Mouse (Mus musculus) heart, embryonic 12.5 days (tissue): ENCODE results near the gene Tspan18. TPM values are rescaled to one million over a fixed set of nuclear protein-coding genes. Genes with fewer than 3 reads are reported as not detected.

ENCODE experiments used
- ATAC-seq: fragments of 200-750 bp; cut with Nextera tagmentation; 2 replicates; pipeline ENCODE4 v1.8.0; 2017; ENCODE audit warnings: moderate TSS enrichment, moderate library complexity; ENCODE audit not compliant: insufficient number of reproducible peaks, low FRiP score
- H3K27ac ChIP-seq: fragments of 300-500 bp; sonication (generic); 2 replicates; pipeline ENCODE4 v1.5.1; 2016; ENCODE audit warnings: mild to moderate bottlenecking, moderate library complexity; ENCODE audit not compliant: poor library complexity, severe bottlenecking
- H3K27me3 ChIP-seq: fragments of 300-500 bp; sonication (generic); replicated peaks from 2 replicates; pipeline ENCODE4 v1.6.1; 2016; ENCODE audit warnings: mild to moderate bottlenecking, moderate library complexity
- H3K36me3 ChIP-seq: fragments of 300-500 bp; sonication (generic); 2 replicates; pipeline ENCODE4 v1.6.1; 2016; ENCODE audit warnings: mild to moderate bottlenecking, moderate library complexity
- H3K4me1 ChIP-seq: fragments of 300-500 bp; sonication (generic); replicated peaks from 2 replicates; pipeline ENCODE4 v1.6.1; 2016; ENCODE audit warnings: mild to moderate bottlenecking
- H3K4me2 ChIP-seq: fragments of 300-500 bp; sonication (generic); 2 replicates; pipeline ENCODE4 v1.6.1; 2016; ENCODE audit warnings: mild to moderate bottlenecking, moderate library complexity
- H3K4me3 ChIP-seq: fragments of 300-500 bp; sonication (generic); 2 replicates; pipeline ENCODE4 v1.5.1; 2016; ENCODE audit warnings: mild to moderate bottlenecking
- H3K9ac ChIP-seq: fragments of 300-500 bp; sonication (generic); 2 replicates; pipeline ENCODE4 v1.6.1; 2016; ENCODE audit warnings: mild to moderate bottlenecking, moderate library complexity
- H3K9me3 ChIP-seq: fragments of 300-500 bp; sonication (generic); replicated peaks from 2 replicates; pipeline ENCODE4 v1.6.1; 2016; ENCODE audit warnings: mild to moderate bottlenecking, moderate library complexity
- WGBS: fragments of 180-500 bp; shearing (Covaris S2); methylation state at CpG from one replicate; pipeline ENCODE4 v1.1.7; 2016; 5-methylcytosine and 5-hydroxymethylcytosine counted together
- polyA plus RNA-seq: library from polyadenylated mRNA; unstranded; fragments of >200 nt; fragmentation: Nextera tagmentation; extraction: Ambion mirVana; gene quantifications from 2 replicates; pipeline ENCODE4 v1.2.1, GENCODE M21; 2016

The Tspan18 gene
- polyA plus RNA-seq, 1 experiment from 2014 or later, result 58.5 TPM

- peak overlapping the region; percentile 68 for H3K9ac ChIP-seq
These were observed 55.9 kb downstream of the Tspan18 start for GRCm38 (mm10) chr2:93278181-93278975.

GRCm38 (mm10) chr2:93277486-93277885 lies 56.8 kb downstream of the Tspan18 start:
- ATAC-seq, result peak; percentile 59
- no peak overlapping the region for H3K4me3 ChIP-seq
- no peaks in the 10 kb centered on the region for H3K9me3 ChIP-seq
- H3K4me2 ChIP-seq, result peak overlapping the region; percentile 37
- no peaks in the 10 kb centered on the region for H3K27me3 ChIP-seq
- H3K27ac ChIP-seq, result peak overlapping the region; percentile 93
- H3K4me1 ChIP-seq, result peaks cover 74% of the 10 kb centered on the region
- 9% methylated on average over 4 of the region's 4 CpGs for WGBS
- H3K9ac ChIP-seq, result peak overlapping the region; percentile 68
- 0 out of 2 replicates have a peak, but pooled peaks cover 4% of the 10 kb centered on the region for H3K36me3 ChIP-seq

More at GRCm38 (mm10) chr2:93278181-93278975, 55.9 kb downstream of the Tspan18 start:
- 18% methylated on average over 11 of the region's 11 CpGs for WGBS
- Histone ChIP-seq H3K4me2 (peak overlapping the region; percentile 37), H3K27me3 (no peaks in the 10 kb centered on the region), H3K27ac (peak overlapping the region; percentile 93), H3K4me1 (peaks cover 83% of the 10 kb centered on the region), H3K36me3 (0 out of 2 replicates have a peak, but pooled peaks cover 4% of the 10 kb centered on the region), H3K4me3 (no peak overlapping the region), H3K9me3 (no peaks in the 10 kb centered on the region)
- peak; percentile 65 for ATAC-seq

GRCm38 (mm10) chr2:93276026-93276425 lies 58.3 kb downstream of the Tspan18 start:
- Histone ChIP-seq H3K4me3 (no peak overlapping the region), H3K36me3 (0 out of 2 replicates have a peak, but pooled peaks cover 4% of the 10 kb centered on the region), H3K4me2 (no peak overlapping the region), H3K9ac (no peak overlapping the region), H3K4me1 (peaks cover 67% of the 10 kb centered on the region), H3K27me3 (no peaks in the 10 kb centered on the region), H3K27ac (no peak overlapping the region), H3K9me3 (no peaks in the 10 kb centered on the region)
- ATAC-seq, result no peak
- 89% methylated on average over 7 of the region's 7 CpGs for WGBS

GRCm38 (mm10) chr2:93273916-93274315 lies 60.4 kb downstream of the Tspan18 start:
- WGBS, result 35% methylated on average over 1 of the region's 1 CpGs
- no peak overlapping the region for H3K9ac ChIP-seq
- no peak overlapping the region for H3K4me3 ChIP-seq
- no peaks in the 10 kb centered on the region for H3K9me3 ChIP-seq
- no peaks in the 10 kb centered on the region for H3K27me3 ChIP-seq
- H3K27ac ChIP-seq, result no peak overlapping the region
- ATAC-seq, result no peak
- 0 out of 2 replicates have a peak, but pooled peaks cover 4% of the 10 kb centered on the region for H3K36me3 ChIP-seq
- peaks cover 63% of the 10 kb centered on the region for H3K4me1 ChIP-seq
- no peak overlapping the region for H3K4me2 ChIP-seq

GRCm38 (mm10) chr2:93270083-93270482 lies 64.2 kb downstream of the Tspan18 start:
- peaks cover 66% of the 10 kb centered on the region for H3K4me1 ChIP-seq
- 59% methylated on average over 5 of the region's 5 CpGs for WGBS
- H3K36me3 ChIP-seq, result no peaks in the 10 kb centered on the region
- ATAC-seq, result peak; percentile 22; the same call in 1 of the 2 replicates
- H3K4me2 ChIP-seq, result no peak overlapping the region
- no peaks in the 10 kb centered on the region for H3K9me3 ChIP-seq
- H3K4me3 ChIP-seq, result no peak overlapping the region
- H3K9ac ChIP-seq, result no peak overlapping the region
- no peaks in the 10 kb centered on the region for H3K27me3 ChIP-seq
- peak overlapping the region; percentile 64 for H3K27ac ChIP-seq

GRCm38 (mm10) chr2:93269611-93270010 lies 64.7 kb downstream of the Tspan18 start:
- WGBS, result 92% methylated on average over 10 of the region's 10 CpGs
- no peaks in the 10 kb centered on the region for H3K9me3 ChIP-seq
- H3K4me3 ChIP-seq, result no peak overlapping the region
- ATAC-seq, result no peak
- peaks cover 66% of the 10 kb centered on the region for H3K4me1 ChIP-seq
- H3K27me3 ChIP-seq, result no peaks in the 10 kb centered on the region
- no peak overlapping the region for H3K9ac ChIP-seq
- no peaks in the 10 kb centered on the region for H3K36me3 ChIP-seq
- H3K4me2 ChIP-seq, result no peak overlapping the region
- H3K27ac ChIP-seq, result 0 out of 2 replicates have a peak overlapping the region, but pooled peaks have one; percentile 2

GRCm38 (mm10) chr2:93268711-93269270 lies 65.5 kb downstream of the Tspan18 start:
- peaks cover 66% of the 10 kb centered on the region for H3K4me1 ChIP-seq
- 0 out of 2 replicates have a peak overlapping the region, but pooled peaks have one; percentile 2 for H3K27ac ChIP-seq
- no peak overlapping the region for H3K9ac ChIP-seq
- H3K9me3 ChIP-seq, result no peaks in the 10 kb centered on the region
- ATAC-seq, result no peak
- no peak overlapping the region for H3K4me2 ChIP-seq
- no peaks in the 10 kb centered on the region for H3K36me3 ChIP-seq
- 77% methylated on average over 3 of the region's 3 CpGs for WGBS
- H3K27me3 ChIP-seq, result no peaks in the 10 kb centered on the region
- no peak overlapping the region for H3K4me3 ChIP-seq

GRCm38 (mm10) chr2:93267791-93268190 lies 66.5 kb downstream of the Tspan18 start:
- Histone ChIP-seq H3K4me2 (no peak overlapping the region; the same call in 1 of the 2 replicates), H3K27ac (0 out of 2 replicates have a peak overlapping the region, but pooled peaks have one; percentile 34), H3K4me1 (peaks cover 73% of the 10 kb centered on the region), H3K9ac (0 out of 2 replicates have a peak overlapping the region, but pooled peaks have one; percentile 9), H3K27me3 (no peaks in the 10 kb centered on the region), H3K9me3 (no peaks in the 10 kb centered on the region), H3K36me3 (no peaks in the 10 kb centered on the region), H3K4me3 (no peak overlapping the region)
- peak; percentile 82 for ATAC-seq
- WGBS, result 32% methylated on average over 4 of the region's 4 CpGs

- Histone ChIP-seq H3K36me3 (no peaks in the 10 kb centered on the region), H3K9ac (no peak overlapping the region), H3K4me1 (peaks cover 84% of the 10 kb centered on the region), H3K27me3 (no peaks in the 10 kb centered on the region), H3K27ac (no peak overlapping the region), H3K4me2 (no peak overlapping the region), H3K9me3 (no peaks in the 10 kb centered on the region), H3K4me3 (no peak overlapping the region)
- WGBS, result 72% methylated on average over 7 of the region's 7 CpGs
- no peak for ATAC-seq
These were observed 67.6 kb downstream of the Tspan18 start for GRCm38 (mm10) chr2:93266565-93267169.

GRCm38 (mm10) chr2:93262291-93263285 lies 71.7 kb downstream of the Tspan18 start:
- whole genome bisulfite sequencing, result 50% methylated on average over 5 of the region's 5 CpGs
- no peak overlapping the region for H3K4me3 ChIP-seq
- peak; percentile 15; the same call in 1 of the 2 replicates for ATAC-seq
- H3K36me3 ChIP-seq, result no peaks in the 10 kb centered on the region
- no peaks in the 10 kb centered on the region for H3K9me3 ChIP-seq
- H3K27ac ChIP-seq, result peak overlapping the region; percentile 68
- H3K4me1 ChIP-seq, result peaks cover 90% of the 10 kb centered on the region
- H3K4me2 ChIP-seq, result no peak overlapping the region
- no peaks in the 10 kb centered on the region for H3K27me3 ChIP-seq
- H3K9ac ChIP-seq, result no peak overlapping the region
